ENCODE assay signal across 13 mouse cellular contexts in the genomic region with DNA sequence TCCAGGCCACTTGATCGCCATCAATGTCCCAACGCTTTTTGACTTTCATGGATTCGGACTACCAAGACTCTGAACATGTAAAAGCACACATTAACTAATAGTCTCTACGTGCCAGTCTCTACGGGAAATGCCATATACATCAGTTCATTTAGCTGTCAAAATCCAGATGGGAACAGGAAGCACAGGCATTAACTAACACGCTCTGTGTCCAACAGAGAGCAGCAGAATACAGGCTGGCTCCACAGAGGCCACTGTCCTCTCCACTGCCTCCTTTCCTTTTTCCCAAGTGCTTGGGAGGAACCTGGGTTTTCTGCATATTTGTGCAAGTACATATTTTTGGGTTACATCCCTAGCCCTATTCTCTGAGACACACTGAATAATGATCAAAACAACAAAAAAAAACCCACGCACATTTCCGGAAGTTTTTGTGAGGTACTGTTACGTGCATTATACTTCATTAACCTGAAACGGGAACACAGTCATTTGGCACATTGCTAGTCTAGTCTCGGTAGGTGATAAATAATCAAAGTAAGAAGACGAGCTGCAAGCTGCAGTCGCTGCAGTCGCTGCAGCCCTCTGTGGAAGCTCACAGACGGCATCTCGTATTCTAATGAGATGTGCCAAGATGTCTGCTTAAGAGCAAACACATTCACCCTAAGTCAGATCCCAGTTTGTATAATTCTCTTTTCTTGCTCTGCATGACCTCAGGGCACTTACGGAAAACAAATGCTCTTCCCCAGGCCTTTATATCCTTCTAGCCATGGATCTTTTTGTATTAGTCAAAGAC. TPM values are rescaled to one million over a fixed set of nuclear protein-coding genes. Genes with fewer than 3 reads are reported as not detected.
DNase-seq lines count a peak whose midpoint lies in the region; ATAC-seq and TF ChIP-seq lines count a peak whose summit lies in the region.
"Had no signal": no experiment of that assay in that cellular context is flagged by ENCODE, and none has a peak within 500 bp of the region (broad histone marks: within the 10 kb centered on the region; RNA-seq: fewer than 3 reads in every experiment).

No protein-coding gene starts in this region.

- H3K4me2 ChIP-seq in liver, postnatal 0 days (ENCODE audit: low read depth, low read length), result no peak overlapping the region
- H3K4me2 ChIP-seq in liver, embryonic 11.5 days, result no peak overlapping the region
- peak overlapping the region; percentile 8; the same call in 1 of the 2 replicates for H3K4me2 ChIP-seq in stomach, embryonic 16.5 days (ENCODE audit: low read depth, low read length)
- H3K4me2 ChIP-seq: hindbrain, embryonic 12.5 days; limb, embryonic 12.5 days had no signal

- no peaks in the 10 kb centered on the region for H3K27me3 ChIP-seq in liver, postnatal 0 days (ENCODE audit: insufficient read depth, low read length)
- H3K27me3 ChIP-seq in liver, embryonic 11.5 days (replicated peaks; ENCODE audit: control insufficient read depth, insufficient read depth, low read length), result no peaks in the 10 kb centered on the region
- H3K27me3 ChIP-seq in stomach, embryonic 16.5 days (ENCODE audit: control insufficient read depth, insufficient read depth, low read length), result no peaks in the 10 kb centered on the region
- H3K27me3 ChIP-seq: hindbrain, embryonic 12.5 days; limb, embryonic 12.5 days had no signal

- peak; percentile 24; the same call in 1 of the 2 replicates for TF ChIP-seq CTCF in gastrocnemius, adult 2 months (IDR thresholded peaks at IDR 0.05)
- peak; percentile 44 for TF ChIP-seq CTCF in liver, postnatal 0 days (IDR thresholded peaks at IDR 0.05; ENCODE audit: low read depth)
- TF ChIP-seq CTCF in lung, adult 2 months (IDR thresholded peaks at IDR 0.05; ENCODE audit: insufficient read depth, low read length), result peak; percentile 50

- no peaks in the 10 kb centered on the region for H3K4me1 ChIP-seq in liver, postnatal 0 days (ENCODE audit: insufficient read depth)
- H3K4me1 ChIP-seq in liver, embryonic 11.5 days (replicated peaks; ENCODE audit: control insufficient read depth, insufficient read depth, low read length), result no peaks in the 10 kb centered on the region
- H3K4me1 ChIP-seq in lung, adult 2 months (ENCODE audit: control insufficient read depth, insufficient read depth, low read length), result peaks cover 7% of the 10 kb centered on the region
- no peaks in the 10 kb centered on the region for H3K4me1 ChIP-seq in stomach, embryonic 16.5 days (ENCODE audit: control insufficient read depth, insufficient read depth, low read length)
- H3K4me1 ChIP-seq: hindbrain, embryonic 12.5 days had no signal

- no peak for TF ChIP-seq POLR2A in lung, adult 2 months (IDR thresholded peaks at IDR 0.05; ENCODE audit: borderline replicate concordance, extremely low read depth, low read depth, low read length)

- no peaks in the 10 kb centered on the region for H3K9me3 ChIP-seq in liver, postnatal 0 days (ENCODE audit: low read length)
- H3K9me3 ChIP-seq in liver, embryonic 11.5 days (ENCODE audit: control insufficient read depth, low read length), result no peaks in the 10 kb centered on the region
- no peaks in the 10 kb centered on the region for H3K9me3 ChIP-seq in stomach, embryonic 16.5 days (replicated peaks; ENCODE audit: control insufficient read depth, low read length)
- H3K9me3 ChIP-seq: hindbrain, embryonic 12.5 days; limb, embryonic 12.5 days had no signal

- no peak for TF ChIP-seq EP300 in liver, postnatal 0 days (IDR thresholded peaks at IDR 0.05; ENCODE audit: low read depth)

- intact Hi-C loops in gastrocnemius, adult 2 months (cut with DNase I), result no loop called here
- intact Hi-C loops in gastrocnemius, postnatal 14 days (cut with DNase I; ENCODE audit: low total_unique reads), result no loop called here

- H3K27ac ChIP-seq in gastrocnemius, adult 2 months, result peak overlapping the region; percentile 57
- no peak overlapping the region for H3K27ac ChIP-seq in liver, postnatal 0 days (ENCODE audit: low read depth)
- H3K27ac ChIP-seq in liver, embryonic 11.5 days (ENCODE audit: low read depth, low read length), result no peak overlapping the region
- no peak overlapping the region for H3K27ac ChIP-seq in stomach, embryonic 16.5 days (ENCODE audit: low read length)
- H3K27ac ChIP-seq: hindbrain, embryonic 12.5 days; limb, embryonic 12.5 days; macrophage had no signal

- no peak for ATAC-seq in liver, postnatal 0 days
- no peak for ATAC-seq in liver, embryonic 11.5 days (replicated peaks; ENCODE audit: low FRiP score)
- no peak for ATAC-seq in stomach, embryonic 16.5 days (ENCODE audit: insufficient read depth, low FRiP score)

- 81% methylated on average over 17 of the region's 17 CpGs for WGBS in liver, postnatal 0 days (ENCODE audit: insufficient replicate concordance)
- 80% methylated on average over 17 of the region's 17 CpGs for WGBS in liver, embryonic 11.5 days
- 49% methylated on average over 17 of the region's 17 CpGs for WGBS in lung, adult 2 months
- WGBS in stomach, embryonic 16.5 days, result 58% methylated on average over 17 of the region's 17 CpGs

- no peak overlapping the region for H3K9ac ChIP-seq in liver, postnatal 0 days (replicated peaks)
- H3K9ac ChIP-seq in liver, embryonic 11.5 days (ENCODE audit: low read depth, low read length), result no peak overlapping the region
- no peak overlapping the region for H3K9ac ChIP-seq in stomach, embryonic 16.5 days (ENCODE audit: low read length)
- H3K9ac ChIP-seq: hindbrain, embryonic 12.5 days; limb, embryonic 12.5 days had no signal

- peak overlapping the region; percentile 40 for H3K4me3 ChIP-seq in gastrocnemius, adult 2 months
- no peak overlapping the region for H3K4me3 ChIP-seq in liver, postnatal 0 days (ENCODE audit: low read depth, low read length)
- no peak overlapping the region for H3K4me3 ChIP-seq in liver, embryonic 11.5 days (ENCODE audit: low read depth, low read length)
- peak overlapping the region; percentile 13 for H3K4me3 ChIP-seq in lung, adult 2 months (replicated peaks; ENCODE audit: extremely low read depth, low read depth, low read length)
- H3K4me3 ChIP-seq in stomach, embryonic 16.5 days (replicated peaks; ENCODE audit: low read length), result no peak overlapping the region
- H3K4me3 ChIP-seq: hindbrain, embryonic 12.5 days; limb, embryonic 12.5 days had no signal

- H3K36me3 ChIP-seq in liver, postnatal 0 days (replicated peaks; ENCODE audit: insufficient read depth, low read length), result no peaks in the 10 kb centered on the region
- H3K36me3 ChIP-seq in liver, embryonic 11.5 days (ENCODE audit: control insufficient read depth, insufficient read depth, low read length), result no peaks in the 10 kb centered on the region
- H3K36me3 ChIP-seq in stomach, embryonic 16.5 days (ENCODE audit: control insufficient read depth, insufficient read depth, low read length), result no peaks in the 10 kb centered on the region
- H3K36me3 ChIP-seq: hindbrain, embryonic 12.5 days; limb, embryonic 12.5 days had no signal

- DNase-seq in gastrocnemius, adult 2 months, result no peak
- DNase-seq in gastrocnemius, postnatal 14 days, result no peak
- no peak for DNase-seq in liver, postnatal 0 days
- DNase-seq in liver, embryonic 11.5 days (ENCODE audit: low spot score), result no peak
- no peak for DNase-seq in lung, adult 2 months
- DNase-seq in thymus, postnatal 36 days, result no peak
- DNase-seq in MN1 (ENCODE audit: low spot score), result no peak
- DNase-seq: layer of hippocampus, adult 9-11 months; right cerebral cortex, postnatal 25 days had no signal

RNA-seq across cellular contexts. Expression of a gene that starts 33.9 kb away (rescaled TPM):
- total RNA-seq in gastrocnemius, adult 2 months (2021), result 10 to 100 TPM; 10.7 to 11.4 TPM
- total RNA-seq in gastrocnemius, postnatal 14 days (2021), result 1 to 10 TPM; 5.2 to 6.6 TPM
- 1.9 and 2.2 TPM in 2 replicates for polyA plus RNA-seq in liver, postnatal 0 days (2015; fragmentation: Nextera tagmentation; extraction: Ambion mirVana)
- polyA plus RNA-seq in liver, embryonic 11.5 days (2014; fragmentation: Nextera tagmentation; extraction: Ambion mirVana), result 7.4 and 8.2 TPM in 2 replicates
- 10.1 and 14.7 TPM in 2 replicates for polyA plus RNA-seq in lung, adult 2 months (2012; rRNA removed)
- polyA plus RNA-seq in stomach, embryonic 16.5 days (2015; fragmentation: Nextera tagmentation; extraction: Ambion mirVana), result 4.4 and 4.7 TPM in 2 replicates

Comparison
In these comparisons a context has a peak if more than half of its experiments do, and no peak if none do; other contexts are left out.
1. H3K4me3 ChIP-seq: peak in gastrocnemius, adult 2 months (single experiment) and lung, adult 2 months (single experiment); none in liver, postnatal 0 days (single experiment), liver, embryonic 11.5 days (single experiment) and stomach, embryonic 16.5 days (single experiment).
2. Peak in every context shown above with its lines, with median percentiles within 50 percentile points of each other: CTCF ChIP-seq.